Mouse (Mus musculus): ENCODE data around the gene Gtf3c4. TPM values are rescaled to one million over a fixed set of nuclear protein-coding genes. Genes with fewer than 3 reads are reported as not detected.

Gene Gtf3c4
- polyA plus RNA-seq, 1 experiment from 2014 or later = 14.3 TPM

DNA sequence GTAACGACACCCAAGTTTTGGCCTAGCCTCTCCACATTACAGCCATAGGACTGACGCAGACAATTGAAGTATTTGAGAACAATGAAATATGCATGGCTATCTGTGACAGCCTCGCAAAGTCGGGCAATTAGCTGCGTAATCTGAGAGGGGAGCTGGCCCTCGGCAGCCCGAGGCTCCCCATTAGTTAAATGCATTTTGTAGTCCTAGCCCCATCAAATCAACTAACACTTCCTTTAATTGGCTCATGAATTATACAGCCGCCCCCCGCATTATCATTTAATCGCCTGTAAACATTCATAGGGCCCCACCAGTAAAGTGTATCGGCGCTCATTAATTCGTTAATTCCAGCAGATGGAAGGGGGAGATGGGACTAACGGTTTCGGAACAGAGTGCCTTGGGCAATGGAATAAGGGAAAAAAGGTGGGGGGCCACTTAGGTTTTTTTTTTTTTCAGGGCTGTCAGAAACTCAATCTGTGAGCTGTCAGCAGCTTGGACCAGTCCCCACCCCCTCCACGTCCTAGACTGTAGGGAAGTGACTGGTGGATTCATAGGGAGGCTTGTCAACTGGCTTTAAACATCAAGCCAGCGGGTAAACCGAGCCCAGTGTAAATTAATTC, 42.6 kb downstream of the Gtf3c4 start:
- no peak for ATAC-seq (ENCODE audit: insufficient number of reproducible peaks, low FRiP score, low TSS enrichment, low read depth)
- no peak overlapping the region for H3K9ac ChIP-seq
- no peaks in the 10 kb centered on the region for H3K36me3 ChIP-seq
- H3K9me3 ChIP-seq = no peaks in the 10 kb centered on the region
- no peak overlapping the region for H3K27ac ChIP-seq
- H3K27me3 ChIP-seq = peaks cover 23% of the 10 kb centered on the region
- WGBS = 19% methylated on average over 18 of the region's 18 CpGs
- H3K4me2 ChIP-seq = no peak overlapping the region
- H3K4me1 ChIP-seq = peaks cover 13% of the 10 kb centered on the region; the same call in 1 of the 2 replicates
- H3K4me3 ChIP-seq = no peak overlapping the region

GRCm38 (mm10) chr2:28796298-28796697, 43.9 kb downstream of the Gtf3c4 start:
- H3K27ac ChIP-seq = no peak overlapping the region
- H3K4me3 ChIP-seq = no peak overlapping the region
- H3K9me3 ChIP-seq = no peaks in the 10 kb centered on the region
- WGBS = 52% methylated on average over 8 of the region's 8 CpGs
- H3K4me2 ChIP-seq = no peak overlapping the region
- no peak for ATAC-seq (ENCODE audit: insufficient number of reproducible peaks, low FRiP score, low TSS enrichment, low read depth)
- H3K36me3 ChIP-seq = no peaks in the 10 kb centered on the region
- 0 out of 2 replicates have a peak, but pooled peaks cover 5% of the 10 kb centered on the region for H3K4me1 ChIP-seq
- peaks cover 15% of the 10 kb centered on the region for H3K27me3 ChIP-seq
- no peak overlapping the region for H3K9ac ChIP-seq

DNA sequence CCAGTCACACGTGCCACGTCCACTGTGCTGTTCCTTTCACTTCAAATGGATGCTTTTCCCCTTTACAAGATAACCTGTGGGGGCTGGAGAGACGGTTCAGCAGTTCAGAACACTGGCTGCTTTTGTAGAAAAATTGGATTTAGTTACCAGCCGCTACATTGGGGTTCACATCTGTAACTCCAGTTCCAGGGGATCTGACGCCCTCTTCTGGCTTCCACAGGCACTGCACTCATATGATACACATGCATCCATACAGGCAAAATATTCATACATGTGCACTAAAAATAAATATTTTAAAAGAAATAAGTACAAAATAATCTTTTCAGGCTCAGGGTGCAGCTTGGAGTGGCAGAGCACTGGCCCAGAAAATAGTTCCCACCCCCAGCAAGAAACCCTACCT, 45.5 kb downstream of the Gtf3c4 start:
- Histone ChIP-seq H3K27ac (no peak overlapping the region), H3K4me3 (no peak overlapping the region), H3K36me3 (no peaks in the 10 kb centered on the region), H3K27me3 (peaks cover 15% of the 10 kb centered on the region), H3K9me3 (no peaks in the 10 kb centered on the region), H3K4me1 (0 out of 2 replicates have a peak, but pooled peaks cover 5% of the 10 kb centered on the region), H3K9ac (no peak overlapping the region), H3K4me2 (no peak overlapping the region)
- 70% methylated on average over 5 of the region's 5 CpGs for WGBS
- no peak for ATAC-seq (ENCODE audit: insufficient number of reproducible peaks, low FRiP score, low TSS enrichment, low read depth)

DNA sequence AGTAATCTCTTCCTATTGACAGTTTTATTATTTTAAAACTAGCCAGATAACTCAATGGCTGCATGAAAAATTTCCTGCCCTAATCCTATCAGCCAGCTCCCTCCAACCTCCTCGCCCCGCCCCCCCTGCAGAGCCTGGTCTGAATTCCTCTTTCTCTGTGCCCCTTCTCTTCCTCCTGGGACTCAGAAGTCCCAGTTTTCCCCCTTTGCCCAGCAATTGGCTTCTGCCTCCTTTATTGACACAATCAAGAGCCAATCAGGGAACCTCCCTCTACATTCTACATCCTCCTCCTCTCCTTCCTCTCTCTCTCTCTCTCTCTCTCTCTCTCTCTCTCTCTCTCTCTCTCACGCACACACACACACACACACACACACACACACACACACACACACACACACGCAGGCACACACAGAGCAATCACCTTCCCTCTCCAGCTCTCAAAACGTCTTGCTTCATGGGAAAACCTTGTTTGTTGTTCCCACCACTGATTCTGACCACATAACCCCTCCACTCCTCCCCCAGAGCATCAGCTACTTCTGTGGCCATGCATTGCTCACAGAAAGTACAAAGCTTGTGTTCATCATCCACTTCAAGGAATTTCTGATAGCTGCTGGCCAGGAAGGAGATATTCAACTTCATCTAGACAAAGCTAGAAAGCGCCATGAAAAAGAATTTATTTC, 47.1 kb downstream of the Gtf3c4 start:
- peak overlapping the region; percentile 25; the same call in 1 of the 2 replicates for H3K4me2 ChIP-seq
- H3K9me3 ChIP-seq = no peaks in the 10 kb centered on the region
- H3K4me1 ChIP-seq = 0 out of 2 replicates have a peak, but pooled peaks cover 5% of the 10 kb centered on the region
- 23% methylated on average over 5 of the region's 6 CpGs for WGBS
- ATAC-seq (ENCODE audit: insufficient number of reproducible peaks, low FRiP score, low TSS enrichment, low read depth) = no peak
- H3K36me3 ChIP-seq = no peaks in the 10 kb centered on the region
- peaks cover 15% of the 10 kb centered on the region for H3K27me3 ChIP-seq
- H3K27ac ChIP-seq = no peak overlapping the region
- no peak overlapping the region for H3K4me3 ChIP-seq
- H3K9ac ChIP-seq = no peak overlapping the region

- no peak overlapping the region for H3K4me3 ChIP-seq
- H3K9me3 ChIP-seq = no peaks in the 10 kb centered on the region
- H3K27ac ChIP-seq = no peak overlapping the region
- no peaks in the 10 kb centered on the region for H3K36me3 ChIP-seq
- H3K4me1 ChIP-seq = no peaks in the 10 kb centered on the region
- ATAC-seq (ENCODE audit: insufficient number of reproducible peaks, low FRiP score, low TSS enrichment, low read depth) = no peak
- no peak overlapping the region for H3K9ac ChIP-seq
- WGBS = 63% methylated on average over 6 of the region's 6 CpGs
- no peak overlapping the region for H3K4me2 ChIP-seq
- no peaks in the 10 kb centered on the region for H3K27me3 ChIP-seq
Observed at GRCm38 (mm10) chr2:28787067-28787619, 53.0 kb downstream of the Gtf3c4 start.

DNA sequence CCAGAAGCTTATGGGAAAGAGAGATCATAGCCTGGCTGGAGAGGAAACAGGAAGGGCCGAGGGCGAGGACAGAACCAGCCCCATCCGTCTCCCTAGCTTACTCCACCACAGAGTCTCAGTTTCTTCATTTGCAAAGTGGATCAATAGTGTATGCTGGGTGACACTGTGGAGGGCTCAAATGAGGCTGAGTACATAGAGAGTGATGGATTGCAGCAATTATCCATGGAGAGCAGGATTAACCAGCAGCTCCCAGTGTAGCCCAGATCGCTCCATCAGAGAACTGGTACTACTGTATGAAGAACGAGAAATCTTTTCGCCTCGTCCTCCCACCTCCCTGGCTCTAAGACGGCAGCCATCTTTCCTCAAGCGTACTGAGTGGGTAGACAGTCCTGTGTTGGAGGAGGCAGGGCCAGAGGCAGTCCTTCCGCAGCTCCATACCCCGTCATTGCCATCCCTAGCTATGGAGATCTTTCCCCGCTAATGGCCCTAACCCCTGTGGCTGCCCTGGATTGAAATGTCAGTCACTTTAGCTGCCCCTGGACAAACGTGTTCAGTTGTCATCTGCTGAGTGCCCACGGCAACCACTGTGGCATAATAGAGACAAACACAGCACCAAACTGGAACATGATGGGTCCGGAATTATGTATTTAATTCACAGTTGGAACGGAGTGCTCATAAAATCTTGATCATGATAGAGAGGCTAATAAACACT, 53.6 kb downstream of the Gtf3c4 start:
- Histone ChIP-seq H3K36me3 (no peaks in the 10 kb centered on the region), H3K9me3 (no peaks in the 10 kb centered on the region), H3K27ac (no peak overlapping the region), H3K27me3 (no peaks in the 10 kb centered on the region), H3K4me3 (no peak overlapping the region), H3K4me2 (no peak overlapping the region), H3K4me1 (no peaks in the 10 kb centered on the region), H3K9ac (no peak overlapping the region)
- no peak for ATAC-seq (ENCODE audit: insufficient number of reproducible peaks, low FRiP score, low TSS enrichment, low read depth)
- 67% methylated on average over 16 of the region's 16 CpGs for WGBS

DNA sequence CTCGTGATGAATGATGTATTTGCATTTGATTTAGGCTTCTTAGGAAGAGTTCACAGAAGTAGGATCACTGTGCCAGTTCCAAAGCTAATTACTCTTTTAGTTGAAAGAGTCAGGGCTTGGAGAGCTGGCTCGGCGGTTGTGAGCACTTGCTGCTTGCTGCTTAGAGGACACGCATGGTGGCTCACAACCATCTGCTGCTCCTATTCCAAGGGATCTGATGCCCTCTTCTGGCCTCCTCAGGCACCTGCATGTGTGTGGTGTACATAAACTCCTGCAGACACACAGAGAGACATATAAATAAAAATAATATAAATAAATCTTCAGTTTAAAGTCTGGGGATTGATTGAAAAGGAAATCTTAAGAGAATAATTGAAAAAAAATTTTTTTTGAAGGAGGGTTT, 58.9 kb downstream of the Gtf3c4 start:
- Histone ChIP-seq H3K27me3 (no peaks in the 10 kb centered on the region; the same call in 1 of the 2 replicates), H3K4me1 (peaks cover 5% of the 10 kb centered on the region; the same call in 1 of the 2 replicates), H3K36me3 (no peaks in the 10 kb centered on the region), H3K4me3 (no peak overlapping the region), H3K9me3 (no peaks in the 10 kb centered on the region), H3K27ac (no peak overlapping the region), H3K9ac (no peak overlapping the region), H3K4me2 (no peak overlapping the region)
- ATAC-seq (ENCODE audit: insufficient number of reproducible peaks, low FRiP score, low TSS enrichment, low read depth) = no peak
- 91% methylated on average over 4 of the region's 4 CpGs for WGBS

- no peak for ATAC-seq (ENCODE audit: insufficient number of reproducible peaks, low FRiP score, low TSS enrichment, low read depth)
- no peak overlapping the region for H3K4me3 ChIP-seq
- 48% methylated on average over 16 of the region's 16 CpGs for WGBS
Observed at GRCm38 (mm10) chr2:28780001-28780782, 60.0 kb downstream of the Gtf3c4 start.

GRCm38 (mm10) chr2:28776728-28777127, 63.4 kb downstream of the Gtf3c4 start:
- no peak overlapping the region for H3K4me2 ChIP-seq
- no peaks in the 10 kb centered on the region for H3K9me3 ChIP-seq
- peaks cover 5% of the 10 kb centered on the region; the same call in 1 of the 2 replicates for H3K4me1 ChIP-seq
- H3K27ac ChIP-seq = no peak overlapping the region
- H3K27me3 ChIP-seq = no peaks in the 10 kb centered on the region; the same call in 1 of the 2 replicates
- no peak overlapping the region for H3K9ac ChIP-seq
- no peaks in the 10 kb centered on the region for H3K36me3 ChIP-seq
- 38% methylated on average over 2 of the region's 2 CpGs for WGBS
- no peak for ATAC-seq (ENCODE audit: insufficient number of reproducible peaks, low FRiP score, low TSS enrichment, low read depth)
- H3K4me3 ChIP-seq = no peak overlapping the region

More at GRCm38 (mm10) chr2:28780001-28780782, 60.0 kb downstream of the Gtf3c4 start:
- no peak overlapping the region for H3K9ac ChIP-seq
- H3K4me2 ChIP-seq = no peak overlapping the region
- peaks cover 5% of the 10 kb centered on the region; the same call in 1 of the 2 replicates for H3K4me1 ChIP-seq
- H3K27me3 ChIP-seq = no peaks in the 10 kb centered on the region; the same call in 1 of the 2 replicates
- no peak overlapping the region for H3K27ac ChIP-seq
- no peaks in the 10 kb centered on the region for H3K36me3 ChIP-seq
- H3K9me3 ChIP-seq = no peaks in the 10 kb centered on the region

DNA sequence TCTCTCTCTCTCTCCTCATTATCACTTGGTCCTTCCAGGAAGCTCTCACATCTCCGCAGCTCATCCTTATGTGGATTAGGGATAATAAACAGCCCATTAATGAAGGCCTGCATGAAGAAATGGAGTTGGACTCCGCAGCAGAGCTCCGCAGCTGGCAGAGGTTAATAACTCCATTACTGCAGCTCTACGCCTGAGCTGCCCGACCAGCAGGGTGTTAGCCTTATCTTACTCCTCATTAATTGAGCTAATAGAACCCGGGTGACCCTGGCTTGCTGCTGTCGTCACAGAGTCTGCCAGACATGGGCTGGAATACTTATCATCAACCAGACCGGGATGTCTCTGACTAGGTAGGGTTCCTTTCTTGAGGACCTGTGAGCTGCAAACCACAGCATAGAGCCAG, 66.1 kb downstream of the Gtf3c4 start:
- WGBS = 36% methylated on average over 8 of the region's 8 CpGs
- Histone ChIP-seq H3K9ac (no peak overlapping the region), H3K4me3 (no peak overlapping the region), H3K36me3 (no peaks in the 10 kb centered on the region), H3K9me3 (no peaks in the 10 kb centered on the region), H3K27me3 (peaks cover 3% of the 10 kb centered on the region; the same call in 1 of the 2 replicates), H3K27ac (no peak overlapping the region), H3K4me1 (peaks cover 9% of the 10 kb centered on the region; the same call in 1 of the 2 replicates), H3K4me2 (no peak overlapping the region)
- ATAC-seq (ENCODE audit: insufficient number of reproducible peaks, low FRiP score, low TSS enrichment, low read depth) = no peak

Data from limb, embryonic 15.5 days (tissue).